Mouse (Mus musculus) gonadal fat pad, adult 2 months (tissue): ENCODE results near the gene Nppc. TPM values are rescaled to one million over a fixed set of nuclear protein-coding genes. Genes with fewer than 3 reads are reported as not detected.

Source experiments
- DNase-seq: peaks from one replicate; pipeline ENCODE4 v3.0.0-alpha.2; 2012; ENCODE audit warnings: low read depth
- polyA plus RNA-seq: library from polyadenylated mRNA; depleted of rRNA; stranded (reverse); fragments of >200 nt; gene quantifications from 2 replicates; pipeline ENCODE4 v1.2.3, GENCODE M21; 2012; rRNA removed

Gene Nppc
- 0.28 TPM in 1 of 2 replicates, not detected in the other for polyA plus RNA-seq

GRCm38 (mm10) chr1:86670279-86671038, at the start of gene Nppc:
Gene Nppc (minus strand): TSS chr1:86670571.
- DNase-seq: no peak

- DNase-seq: no peak
Measured at GRCm38 (mm10) chr1:86719391-86719790, 49.0 kb upstream of the Nppc start.

- no peak for DNase-seq
Measured at GRCm38 (mm10) chr1:86718190-86718589, 47.8 kb upstream of the Nppc start.

GRCm38 (mm10) chr1:86713054-86713453, 42.7 kb upstream of the Nppc start:
- no peak for DNase-seq

- peak; percentile 64 for DNase-seq
Measured at GRCm38 (mm10) chr1:86712045-86712444, 41.7 kb upstream of the Nppc start.

- DNase-seq: no peak
Measured at GRCm38 (mm10) chr1:86709546-86709945, 39.2 kb upstream of the Nppc start.

- DNase-seq: no peak
Measured at GRCm38 (mm10) chr1:86705461-86705860, 35.1 kb upstream of the Nppc start.

GRCm38 (mm10) chr1:86703965-86704326, 33.6 kb upstream of the Nppc start:
- DNase-seq: no peak

GRCm38 (mm10) chr1:86703300-86703964, 33.1 kb upstream of the Nppc start, which contains the start of gene Dis3l2:
Gene Dis3l2 (plus strand): TSS chr1:86703808.
- no peak for DNase-seq

GRCm38 (mm10) chr1:86700367-86700766, 30.0 kb upstream of the Nppc start:
- no peak for DNase-seq

GRCm38 (mm10) chr1:86699346-86700136, 29.2 kb upstream of the Nppc start:
- no peak for DNase-seq

GRCm38 (mm10) chr1:86698721-86699120, 28.4 kb upstream of the Nppc start:
- DNase-seq: no peak

- DNase-seq: no peak
Measured at GRCm38 (mm10) chr1:86696948-86697347, 26.6 kb upstream of the Nppc start.

GRCm38 (mm10) chr1:86691027-86691426, 20.7 kb upstream of the Nppc start:
- DNase-seq: no peak

- DNase-seq: no peak
Measured at GRCm38 (mm10) chr1:86687236-86687635, 16.9 kb upstream of the Nppc start.

GRCm38 (mm10) chr1:86678667-86679066, 8.3 kb upstream of the Nppc start:
- no peak for DNase-seq

GRCm38 (mm10) chr1:86677624-86678023, 7.3 kb upstream of the Nppc start:
- no peak for DNase-seq

GRCm38 (mm10) chr1:86675126-86675525, 4.8 kb upstream of the Nppc start:
- no peak for DNase-seq

- DNase-seq: no peak
Measured at GRCm38 (mm10) chr1:86674385-86674784, 4.0 kb upstream of the Nppc start.

- DNase-seq: no peak
Measured at GRCm38 (mm10) chr1:86669552-86670273, 658 bp downstream of the Nppc start.

GRCm38 (mm10) chr1:86665091-86665490, 5.3 kb downstream of the Nppc start:
- no peak for DNase-seq

GRCm38 (mm10) chr1:86657071-86657470, 13.3 kb downstream of the Nppc start:
- no peak for DNase-seq
